Mouse (Mus musculus) inflammation-experienced regulatory T-cells, adult 16 weeks (primary cell): ENCODE measurements around the gene Cisd1. TPM values are rescaled to one million over a fixed set of nuclear protein-coding genes. Genes with fewer than 3 reads are reported as not detected.

Experiments
- polyA plus RNA-seq: library from polyadenylated mRNA; unstranded; fragments of 100-300 nt; shearing (Covaris generic); gene quantifications from one replicate; pipeline ENCODE4 v1.2.1, GENCODE M21; 2017

Cisd1 gene
- polyA plus RNA-seq: 43.0 TPM

DNA sequence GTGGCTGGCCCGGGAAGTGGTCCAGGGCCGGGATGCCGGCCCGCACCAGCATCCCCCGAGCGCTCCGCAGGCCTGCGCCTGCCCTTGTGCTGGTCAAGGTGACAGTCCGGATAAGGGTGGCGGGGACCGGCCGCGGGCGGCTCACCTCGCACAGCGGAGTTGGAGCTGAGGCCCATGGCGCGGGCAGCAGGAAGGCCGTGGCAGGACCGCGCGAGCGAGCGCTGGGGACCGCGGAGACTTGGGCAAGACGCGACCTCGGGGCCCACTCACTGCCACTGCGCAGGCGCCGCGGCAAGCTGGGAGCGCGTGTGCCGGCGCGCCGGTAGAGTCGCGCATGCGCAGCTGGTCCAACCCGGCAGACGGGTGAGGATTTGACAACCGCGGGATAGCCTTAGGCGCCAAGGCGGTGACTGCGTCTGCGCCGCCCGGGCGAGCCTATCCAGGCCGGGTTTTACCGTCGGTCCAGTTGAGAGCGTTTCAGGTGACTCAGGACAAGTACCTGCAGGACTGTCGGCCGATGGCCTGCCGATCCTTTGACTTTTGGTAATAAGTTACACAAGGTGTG lies at the start of gene Cisd1:
Gene Cisd1, minus strand, starts transcription at position 376 of the 565 bp plus-strand sequence.

DNA sequence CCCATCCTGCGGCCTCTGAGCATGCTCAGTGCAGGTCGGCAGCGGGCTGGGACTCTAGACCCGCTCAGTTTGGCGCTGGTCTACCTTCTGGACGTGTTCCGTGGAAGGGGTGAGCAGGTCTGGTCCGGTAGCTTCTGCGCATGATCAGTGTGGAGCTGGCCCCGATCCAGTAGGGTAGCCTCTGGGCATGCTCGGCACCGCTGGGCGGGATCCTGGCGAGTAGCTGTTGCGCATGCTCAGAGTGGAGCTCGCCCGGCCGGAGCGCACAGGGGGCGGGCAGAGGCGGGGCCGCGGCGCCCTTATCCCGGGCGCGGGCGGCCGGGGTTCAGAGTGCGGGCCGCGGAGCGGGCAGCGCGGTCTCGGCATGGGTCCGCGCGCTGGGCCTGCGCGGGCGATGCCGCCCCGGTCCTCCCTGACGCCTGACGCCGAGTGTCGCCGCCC lies 2.8 kb upstream of the Cisd1 start, which contains the start of gene Ipmk:
Gene Ipmk, plus strand, starts transcription at position 255 of the 441 bp plus-strand sequence.

DNA sequence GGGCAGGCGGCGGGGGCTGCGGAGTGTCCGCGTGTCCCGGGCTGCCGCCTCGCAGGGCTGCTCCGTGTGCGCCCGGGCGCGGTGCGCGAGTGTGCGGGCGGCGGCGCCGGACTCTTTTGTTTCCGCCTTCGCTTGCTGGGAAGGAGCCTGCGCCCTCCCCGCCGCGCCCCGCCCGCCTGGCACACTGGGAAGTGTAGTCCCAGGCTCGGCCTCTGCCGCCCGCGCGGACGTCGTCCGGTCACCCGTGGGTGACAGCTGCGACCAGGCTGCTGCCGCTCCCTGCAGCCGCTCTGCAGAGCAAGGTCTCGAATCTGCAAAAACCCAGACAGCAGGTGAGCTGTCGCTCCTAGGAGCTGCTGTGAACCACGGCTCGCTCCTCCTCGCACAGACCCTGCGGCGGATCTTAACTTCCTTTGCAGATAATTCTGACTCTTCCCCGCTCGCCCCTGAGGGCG lies 59.6 kb downstream of the Cisd1 start, which contains the start of gene Ube2d1:
Gene Ube2d1, minus strand, starts transcription at position 137 of the 455 bp plus-strand sequence.

Other genes starting within 250 kb of the Cisd1 start
- gene Bicc1, start 185.3 kb downstream of the Cisd1 start, polyA plus RNA-seq: not detected
- 131 TPM for gene Tfam, start 106.7 kb downstream of the Cisd1 start, polyA plus RNA-seq
- 25.4 TPM for gene Ube2d1, start 59.7 kb downstream of the Cisd1 start, polyA plus RNA-seq
- gene Ipmk, start 2.8 kb upstream of the Cisd1 start, polyA plus RNA-seq: 3.5 TPM